Mouse (Mus musculus): ENCODE measurements at regions not wholly inside any gene's neighbourhood (a gene's known extent, or its start where the extent isn't known, plus 50 kb on each side); places are given as distances from the start of the nearest gene placed in this dataset.

GRCm38 (mm10) chr3:121618561-121618960 lies 52.0 kb upstream of the 4930432M17Rik start:
- TF ChIP-seq CTCF (conservative IDR thresholded peaks at IDR 0.05; ENCODE audit: low read length) (no peak), POU5F1 (IDR thresholded peaks at IDR 0.05; ENCODE audit: borderline replicate concordance, low read length) (no peak), NANOG (IDR thresholded peaks at IDR 0.05; ENCODE audit: borderline replicate concordance, low read length) (no peak)
